Mouse (Mus musculus) thymus, postnatal 10 days (tissue): ENCODE measurements around the gene Fmnl3.

Experiments used
- DNase-seq, 2 experiments: peaks; one replicate each; pipeline ENCODE4 v3.0.0; 2021; ENCODE audit warnings: low spot score in 2 of 2

The Fmnl3 gene

DNA sequence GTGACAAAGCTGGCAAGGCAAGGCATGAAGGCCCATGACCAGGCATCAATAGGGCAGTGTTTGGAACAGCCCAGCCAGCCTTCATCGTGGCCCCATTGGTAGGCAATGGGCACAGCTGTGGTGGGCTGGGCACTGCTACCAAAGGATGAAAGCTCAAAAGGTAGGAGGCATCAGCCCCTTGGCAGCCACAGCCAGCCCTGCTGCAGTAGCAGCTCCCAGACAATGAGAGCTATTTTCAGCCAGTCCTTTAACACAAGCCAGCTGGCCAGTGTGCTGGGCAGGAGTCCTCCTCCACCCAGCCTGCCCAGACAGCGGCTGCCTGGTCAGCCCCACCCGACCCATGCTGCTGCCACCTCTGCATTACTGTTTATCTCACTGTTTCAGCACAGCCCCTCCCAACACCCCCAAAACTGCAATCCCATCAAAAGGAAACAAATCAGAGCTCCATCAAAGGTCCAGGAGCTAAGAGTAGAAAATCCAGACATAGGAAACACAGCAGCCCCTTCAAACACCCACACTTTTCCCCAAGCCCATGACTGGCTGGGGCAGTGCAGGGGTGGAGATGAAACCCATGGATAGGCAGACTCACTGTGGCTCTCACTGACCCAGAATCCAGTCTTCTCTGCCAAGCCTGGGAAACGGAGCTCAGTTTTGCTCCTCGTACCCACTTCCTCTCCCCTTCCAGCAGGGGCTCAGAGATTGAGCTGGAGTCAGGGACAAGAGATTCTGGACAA, 26.7 kb downstream of the Fmnl3 start:
- DNase-seq, result no peak

GRCm38 (mm10) chr15:99342194-99342981, 27.9 kb downstream of the Fmnl3 start:
- no peak for DNase-seq

DNA sequence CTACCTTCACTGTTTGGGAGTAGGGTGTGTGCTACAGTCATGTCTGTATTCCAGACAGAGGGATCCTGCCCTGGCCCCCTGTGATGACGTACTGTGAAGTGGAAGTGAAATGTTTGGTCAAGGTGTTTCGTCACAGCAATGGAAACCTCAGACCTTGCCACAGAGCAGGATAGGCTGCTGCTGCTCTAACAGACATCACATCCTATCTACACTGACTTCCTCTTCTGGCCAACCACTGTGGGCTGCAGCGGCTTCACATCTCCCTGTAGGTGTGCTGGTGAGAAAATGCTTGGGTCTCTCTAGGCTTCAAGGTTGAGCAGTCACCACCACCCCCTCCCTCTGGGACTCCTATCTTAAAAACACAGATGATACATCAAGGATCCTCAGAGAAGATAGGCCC, 29.2 kb downstream of the Fmnl3 start:
- DNase-seq, result peak; percentile 61 to 69

GRCm38 (mm10) chr15:99339669-99340068, 30.6 kb downstream of the Fmnl3 start:
- no peak for DNase-seq

GRCm38 (mm10) chr15:99338916-99339315, 31.4 kb downstream of the Fmnl3 start:
- peak; percentile 47 to 48 for DNase-seq

DNA sequence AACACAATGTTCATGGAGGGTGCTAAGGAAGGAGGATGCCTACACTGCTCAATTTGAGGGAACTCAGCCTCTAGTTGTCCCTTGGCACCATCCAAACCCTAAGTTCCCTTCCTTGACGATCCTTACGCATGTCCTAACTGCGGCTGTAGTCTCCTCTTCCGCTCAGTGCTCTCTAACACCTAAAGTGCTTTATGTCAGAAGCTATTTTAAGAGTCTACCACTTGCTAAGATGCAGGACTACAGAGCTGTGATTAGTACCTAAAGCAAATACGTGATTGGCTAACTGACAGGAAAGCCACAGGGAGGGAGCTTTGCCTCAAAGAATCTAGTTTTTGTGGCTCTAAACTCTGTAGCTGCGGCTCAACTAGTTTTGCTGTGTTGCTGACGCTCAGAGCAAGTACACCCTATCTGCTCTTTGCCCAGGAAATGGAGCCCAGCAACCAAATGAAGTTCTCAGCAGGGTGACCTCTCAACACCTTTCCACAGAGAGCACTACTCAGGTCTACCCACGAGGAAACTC, 34.4 kb downstream of the Fmnl3 start:
- no peak for DNase-seq

GRCm38 (mm10) chr15:99334500-99334899, 35.8 kb downstream of the Fmnl3 start:
- no peak for DNase-seq

DNA sequence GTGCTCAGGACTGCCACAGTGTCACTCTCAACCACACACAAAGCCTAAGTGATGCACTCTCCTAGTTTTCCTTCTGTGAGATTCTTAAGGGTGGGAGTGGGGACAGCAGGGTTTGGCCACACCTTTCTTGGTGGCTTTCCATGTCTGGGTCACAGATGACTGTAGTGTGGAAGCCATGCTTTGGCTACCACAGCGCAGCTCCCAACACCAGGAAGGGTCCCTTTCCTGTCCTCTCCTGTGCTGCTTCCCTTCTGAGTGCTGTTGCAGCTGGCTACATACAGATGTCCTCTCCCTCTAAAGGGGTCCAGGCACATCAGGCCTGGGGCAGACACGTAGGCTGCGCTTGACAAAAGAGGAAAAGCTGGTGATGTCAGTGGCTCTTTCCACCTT, 36.6 kb downstream of the Fmnl3 start:
- DNase-seq, result no peak

GRCm38 (mm10) chr15:99332921-99333675, 37.2 kb downstream of the Fmnl3 start:
- peak; percentile 84 to 87 for DNase-seq

- no peak for DNase-seq
Observed at GRCm38 (mm10) chr15:99332111-99332510, 38.2 kb downstream of the Fmnl3 start.

GRCm38 (mm10) chr15:99331341-99331740, 38.9 kb downstream of the Fmnl3 start:
- DNase-seq, result no peak

DNA sequence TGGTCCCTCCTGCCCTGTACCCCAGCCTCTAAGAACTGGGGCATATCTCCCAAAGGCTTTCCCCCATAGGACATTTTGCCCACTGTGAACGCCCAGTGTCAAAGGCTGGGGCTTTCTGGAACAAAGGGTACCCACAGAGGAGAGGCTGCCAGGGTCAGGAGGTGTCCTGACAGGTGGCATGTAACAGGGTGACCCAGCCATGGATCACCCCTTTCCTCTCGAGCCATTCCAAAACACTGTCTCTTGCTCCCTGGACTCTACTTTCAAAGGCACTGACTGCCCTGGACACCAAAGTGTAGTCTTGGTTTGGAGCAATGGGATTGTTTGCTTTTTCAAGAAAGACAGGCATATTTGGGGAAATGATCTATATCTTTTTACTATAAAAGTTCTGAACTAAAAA, 40.0 kb downstream of the Fmnl3 start:
- DNase-seq, result no peak

- DNase-seq, result no peak
Observed at GRCm38 (mm10) chr15:99328011-99328410, 42.3 kb downstream of the Fmnl3 start.

GRCm38 (mm10) chr15:99326959-99327358, 43.3 kb downstream of the Fmnl3 start:
- peak in 1 of 2 experiments; percentile 68 for DNase-seq

GRCm38 (mm10) chr15:99326407-99326806, 43.9 kb downstream of the Fmnl3 start:
- DNase-seq, result no peak

DNA sequence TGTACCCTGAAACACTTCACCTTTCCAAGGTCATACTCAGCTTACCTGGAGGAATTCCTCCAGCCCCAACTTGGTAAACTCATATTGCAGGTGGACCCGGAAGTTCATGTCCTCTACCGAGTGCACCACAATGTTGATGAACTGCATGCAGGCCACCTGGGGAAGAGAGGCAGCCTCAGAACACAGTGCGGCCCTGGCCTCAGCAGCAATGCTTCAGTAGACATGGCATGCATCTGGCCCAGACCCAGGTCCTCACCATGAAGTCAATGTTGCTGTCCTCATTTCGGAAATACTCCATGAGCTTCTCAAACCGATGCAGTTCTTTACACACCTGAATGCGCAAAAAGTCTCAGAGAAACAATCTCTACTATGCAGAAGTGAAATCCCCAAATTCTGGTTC, 44.7 kb downstream of the Fmnl3 start:
- DNase-seq, result no peak

DNA sequence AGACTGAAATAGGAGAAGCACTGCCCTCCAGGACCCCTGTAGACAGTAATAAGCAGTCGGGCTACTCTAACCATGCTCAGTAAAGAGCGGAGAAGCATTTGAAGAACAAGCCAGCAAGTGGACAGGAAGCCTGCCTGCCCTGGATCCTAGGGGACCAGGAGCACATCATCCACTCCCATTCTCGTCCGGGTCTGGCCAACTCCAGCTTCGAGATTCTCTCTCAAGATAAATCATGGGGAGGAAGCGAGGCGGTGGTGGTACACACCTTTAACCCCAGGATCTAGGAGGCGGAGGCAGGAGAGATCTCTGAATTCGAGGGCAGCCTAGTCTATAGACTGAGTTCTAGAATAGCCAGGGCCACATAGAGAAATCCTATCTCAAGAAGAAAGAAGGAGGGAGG, 46.1 kb downstream of the Fmnl3 start:
- no peak for DNase-seq

- DNase-seq, result no peak
Observed at GRCm38 (mm10) chr15:99320978-99321377, 49.3 kb downstream of the Fmnl3 start.

DNA sequence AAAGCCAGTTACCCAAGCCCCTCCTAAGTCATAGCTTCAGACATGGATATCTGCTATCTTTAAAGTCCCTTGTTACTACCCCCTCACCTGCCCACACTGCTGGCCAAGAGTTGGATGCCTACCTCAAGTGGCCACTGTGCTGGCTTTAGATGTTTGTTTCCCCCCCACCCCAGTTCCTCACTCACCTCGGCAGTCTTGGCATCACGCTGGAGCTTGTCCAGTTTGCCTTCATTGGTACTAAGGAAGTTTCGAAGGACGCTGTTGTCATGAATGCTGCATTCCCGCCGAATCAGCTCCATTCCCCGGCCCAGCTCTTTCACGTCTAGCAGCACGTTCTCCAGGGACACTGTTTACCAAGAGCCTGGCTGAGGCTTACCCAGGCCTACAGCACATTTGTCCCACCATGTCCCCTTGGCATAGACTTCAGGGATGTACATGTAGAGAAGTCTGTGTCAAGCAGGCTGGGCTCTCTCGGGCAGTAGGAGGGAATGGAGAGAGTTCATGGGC, 50.1 kb downstream of the Fmnl3 start:
- DNase-seq, result no peak

DNA sequence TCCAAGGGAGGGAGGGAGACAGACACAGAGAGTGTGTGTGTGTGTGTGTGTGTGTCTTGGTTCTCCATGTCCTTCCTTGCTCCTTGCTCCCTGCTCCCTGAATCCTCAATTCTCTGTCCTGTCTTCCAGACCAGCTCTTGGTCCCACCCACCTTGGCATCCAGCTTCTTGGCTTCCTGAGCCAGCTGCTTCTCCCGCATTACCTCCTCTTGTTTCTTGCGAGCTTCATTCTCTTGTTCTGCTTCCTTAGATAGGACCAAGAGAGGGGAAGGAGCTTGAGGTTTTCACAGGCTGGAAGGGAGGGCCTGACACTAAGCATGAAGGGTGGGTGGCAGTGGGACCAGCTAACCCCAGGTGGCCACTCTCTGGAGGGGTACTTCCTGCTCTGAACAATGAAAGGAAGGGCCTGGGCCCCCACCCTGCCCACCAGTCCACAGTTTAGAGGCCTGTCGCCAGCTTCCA, 50.8 kb downstream of the Fmnl3 start:
- DNase-seq, result no peak

DNA sequence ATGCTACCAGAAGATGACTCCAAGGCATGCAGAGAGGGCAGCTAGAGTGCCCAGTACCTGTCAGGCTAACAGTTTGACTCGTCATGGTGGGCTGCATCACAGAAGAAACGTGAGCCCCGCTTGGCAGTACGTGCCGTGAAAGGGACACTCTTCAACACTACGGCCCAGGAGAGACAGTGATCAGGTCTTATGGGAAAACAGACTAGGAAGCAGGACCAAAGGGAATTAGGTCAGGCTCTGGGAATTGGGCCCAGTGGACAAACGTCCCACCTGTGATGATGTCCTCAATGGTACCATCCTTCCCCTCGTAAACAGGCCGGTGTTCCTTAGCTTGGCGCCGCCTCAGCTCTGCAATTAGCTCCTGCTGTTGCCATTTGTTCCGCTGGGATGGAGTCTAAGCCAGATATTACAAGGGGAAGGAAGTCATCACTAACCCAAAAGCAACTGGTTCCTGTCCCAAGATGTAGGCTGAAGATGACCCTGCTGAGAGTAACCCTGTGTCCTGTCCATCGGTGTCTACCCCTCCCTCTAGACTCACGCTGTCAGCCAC, 51.3 kb downstream of the Fmnl3 start:
- DNase-seq, result no peak

GRCm38 (mm10) chr15:99318071-99318470, 52.2 kb downstream of the Fmnl3 start:
- DNase-seq, result no peak
